Mouse (Mus musculus): ENCODE measurements around the gene Lef1. TPM values are rescaled to one million over a fixed set of nuclear protein-coding genes. Genes with fewer than 3 reads are reported as not detected.
A peak's percentile ranks its signal among the peaks of the same experiment; 100 is the strongest.

The Lef1 gene
- 7.7 and 12.3 TPM in 2 replicates for polyA plus RNA-seq (2015; fragmentation: Nextera tagmentation; extraction: Ambion mirVana)

DNA sequence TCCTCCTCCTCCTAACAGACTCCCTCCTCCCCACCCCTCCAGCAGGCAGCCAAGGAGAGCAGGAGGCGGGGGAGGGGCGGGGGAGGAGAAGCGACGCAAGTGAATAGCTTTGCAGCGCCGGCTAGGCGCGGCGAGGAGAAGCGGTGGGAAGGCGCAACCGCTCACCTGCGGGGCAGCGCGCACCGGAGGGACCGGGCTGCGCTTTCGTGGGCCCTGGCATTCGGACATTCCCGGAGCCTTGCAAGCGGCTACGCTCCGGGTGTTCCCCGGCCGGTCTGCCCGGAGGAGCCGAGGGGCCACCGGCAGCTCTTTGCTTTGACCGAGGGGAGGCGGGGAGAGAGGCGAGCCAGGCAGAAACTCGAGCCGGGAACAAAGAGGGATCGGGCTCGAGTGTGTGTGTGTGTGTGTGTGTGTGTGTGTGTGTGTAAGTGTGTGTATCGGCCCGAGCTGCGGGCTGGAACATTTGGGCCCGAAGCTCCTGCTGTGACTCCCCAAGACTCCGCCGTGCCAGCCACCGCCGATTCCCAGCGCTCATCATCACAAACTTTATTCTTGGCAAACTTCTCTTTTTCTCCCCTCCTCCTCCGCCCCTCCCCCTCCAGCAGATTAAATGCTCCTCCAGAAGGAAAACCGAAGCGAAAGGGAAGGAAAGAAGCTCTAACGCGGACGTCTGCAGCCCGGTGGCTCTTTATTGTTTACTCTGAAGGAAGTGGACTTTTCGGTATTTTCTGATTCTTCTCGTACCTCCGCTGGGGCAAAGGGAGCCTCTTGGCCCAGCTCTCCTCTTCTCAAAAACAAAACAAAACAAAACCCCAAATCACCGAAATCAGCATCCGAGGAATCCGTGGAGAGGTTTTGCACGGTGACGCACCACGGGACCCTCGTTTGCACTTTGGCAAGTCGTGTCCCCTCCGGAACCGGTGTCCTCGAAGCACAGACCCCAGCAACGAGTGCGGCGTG lies at the start of gene Lef1:
Gene Lef1, plus strand, starts transcription at position 281 of the 960 bp plus-strand sequence.
- Histone ChIP-seq H3K27me3 (peaks cover 93% of the 10 kb centered on the region), H3K9me3 (no peaks in the 10 kb centered on the region), H3K9ac (peak within 1 kb of the TSS; percentile 66), H3K4me3 (peak within 1 kb of the TSS; percentile 42), H3K4me1 (replicated peaks) (peaks cover 61% of the 10 kb centered on the region), H3K36me3 (no peaks in the 10 kb centered on the region), H3K4me2 (peak within 1 kb of the TSS; percentile 61), H3K27ac (replicated peaks) (no peak within 1 kb of the TSS)
- under 1% methylated on average over 62 of the region's 69 CpGs for WGBS
- ATAC-seq (ENCODE audit: low read depth): peak; percentile 17

DNA sequence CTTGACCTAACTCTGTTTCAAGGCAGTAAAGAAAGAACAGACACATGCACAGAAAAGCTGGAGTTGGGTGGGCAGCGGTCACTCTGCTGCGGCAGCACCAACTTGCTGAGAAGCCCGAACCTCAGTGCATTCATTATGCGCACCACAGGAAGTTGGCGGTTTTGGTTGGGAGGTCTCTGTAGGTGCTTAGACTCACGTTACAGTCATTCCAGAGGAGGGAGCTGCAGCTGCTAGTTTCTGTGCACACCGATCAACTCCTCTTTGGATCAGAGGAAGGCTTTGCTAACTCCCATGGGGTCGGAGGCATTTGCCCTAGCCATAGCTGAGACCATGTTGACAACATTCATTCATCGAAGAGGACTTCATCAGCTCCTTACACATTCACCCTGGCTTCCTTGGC lies 45.3 kb upstream of the Lef1 start:
- no peak for ATAC-seq (ENCODE audit: low read depth)
- Histone ChIP-seq H3K27ac (replicated peaks) (no peak overlapping the region), H3K9me3 (no peaks in the 10 kb centered on the region), H3K4me1 (replicated peaks) (no peaks in the 10 kb centered on the region), H3K27me3 (0 out of 2 replicates have a peak, but pooled peaks cover 3% of the 10 kb centered on the region), H3K36me3 (no peaks in the 10 kb centered on the region), H3K9ac (no peak overlapping the region), H3K4me3 (no peak overlapping the region), H3K4me2 (no peak overlapping the region)
- 82% methylated on average over 9 of the region's 9 CpGs for WGBS

DNA sequence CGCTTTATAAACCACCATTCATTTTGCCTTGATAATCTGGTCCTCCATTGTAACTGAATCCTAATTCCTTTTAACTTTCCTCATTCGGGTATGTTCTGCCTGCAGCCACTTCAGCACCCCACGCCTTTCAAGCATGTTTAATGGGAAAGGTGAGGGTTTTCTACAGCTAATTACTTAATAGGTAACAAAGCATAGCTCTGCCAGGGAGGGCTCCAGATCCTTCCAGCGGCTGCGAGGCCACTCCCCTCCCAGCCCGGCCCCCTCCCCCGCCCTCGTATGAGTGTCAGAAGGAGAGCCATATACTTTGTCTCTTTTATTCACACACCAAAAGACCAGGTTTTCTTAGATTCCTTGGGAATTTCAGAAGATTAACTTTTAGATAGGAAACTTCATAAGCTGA lies 44.1 kb upstream of the Lef1 start:
- H3K27me3 ChIP-seq: 0 out of 2 replicates have a peak, but pooled peaks cover 3% of the 10 kb centered on the region
- ATAC-seq (ENCODE audit: low read depth): no peak
- H3K4me2 ChIP-seq: no peak overlapping the region
- no peak overlapping the region for H3K9ac ChIP-seq
- H3K4me1 ChIP-seq (replicated peaks): no peaks in the 10 kb centered on the region
- 30% methylated on average over 8 of the region's 8 CpGs for WGBS
- no peak overlapping the region for H3K4me3 ChIP-seq
- no peak overlapping the region for H3K27ac ChIP-seq (replicated peaks)
- H3K36me3 ChIP-seq: no peaks in the 10 kb centered on the region
- no peaks in the 10 kb centered on the region for H3K9me3 ChIP-seq

DNA sequence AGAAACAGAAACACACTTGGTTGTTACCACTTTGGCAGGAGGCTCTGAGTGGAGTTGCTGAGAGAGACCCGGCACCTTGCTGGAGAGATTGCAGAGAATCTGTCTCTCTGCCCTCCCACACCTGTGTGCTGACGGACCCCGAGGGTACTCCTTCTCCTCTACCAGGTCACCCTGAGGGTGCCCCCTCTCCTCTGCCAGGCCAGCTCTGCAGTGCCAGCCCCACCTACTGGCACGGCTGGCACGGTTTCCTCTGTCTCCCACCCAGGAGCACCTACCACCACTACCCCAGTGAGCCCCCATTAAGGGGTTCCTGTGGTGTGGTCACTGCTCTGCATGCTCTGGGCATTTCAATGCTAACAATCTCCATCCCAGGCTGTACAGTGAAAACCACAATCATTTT lies 42.3 kb upstream of the Lef1 start:
- H3K9me3 ChIP-seq: no peaks in the 10 kb centered on the region
- no peak overlapping the region for H3K4me3 ChIP-seq
- H3K4me1 ChIP-seq (replicated peaks): 0 out of 2 replicates have a peak, but pooled peaks cover 5% of the 10 kb centered on the region
- H3K4me2 ChIP-seq: no peak overlapping the region
- no peak for ATAC-seq (ENCODE audit: low read depth)
- 91% methylated on average over 5 of the region's 5 CpGs for WGBS
- no peak overlapping the region for H3K27ac ChIP-seq (replicated peaks)
- no peak overlapping the region for H3K9ac ChIP-seq
- 0 out of 2 replicates have a peak, but pooled peaks cover 3% of the 10 kb centered on the region for H3K27me3 ChIP-seq
- no peaks in the 10 kb centered on the region for H3K36me3 ChIP-seq

DNA sequence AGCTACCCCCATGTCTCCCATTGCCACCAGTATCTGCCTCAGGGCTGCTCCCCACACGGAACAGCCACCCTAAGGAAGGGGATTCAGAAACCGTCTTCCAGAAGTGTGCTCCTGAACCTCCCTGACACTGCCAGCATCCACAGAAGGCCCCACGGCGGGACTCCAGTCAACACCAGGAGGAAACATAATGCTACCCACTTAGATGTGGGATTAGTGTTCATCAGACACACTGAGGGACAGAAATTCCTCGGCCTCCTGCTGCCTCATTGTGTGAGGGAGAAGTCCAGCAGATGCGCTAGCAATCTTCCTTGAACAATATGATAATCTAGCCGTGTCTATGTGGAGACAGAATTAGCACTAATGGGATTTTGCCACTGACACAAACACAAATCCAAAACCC lies 40.1 kb upstream of the Lef1 start:
- Histone ChIP-seq H3K27me3 (0 out of 2 replicates have a peak, but pooled peaks cover 3% of the 10 kb centered on the region), H3K27ac (replicated peaks) (no peak overlapping the region), H3K4me1 (replicated peaks) (0 out of 2 replicates have a peak, but pooled peaks cover 5% of the 10 kb centered on the region), H3K9me3 (no peaks in the 10 kb centered on the region), H3K9ac (no peak overlapping the region), H3K4me3 (no peak overlapping the region), H3K4me2 (no peak overlapping the region), H3K36me3 (no peaks in the 10 kb centered on the region)
- 65% methylated on average over 7 of the region's 7 CpGs for WGBS
- ATAC-seq (ENCODE audit: low read depth): no peak

DNA sequence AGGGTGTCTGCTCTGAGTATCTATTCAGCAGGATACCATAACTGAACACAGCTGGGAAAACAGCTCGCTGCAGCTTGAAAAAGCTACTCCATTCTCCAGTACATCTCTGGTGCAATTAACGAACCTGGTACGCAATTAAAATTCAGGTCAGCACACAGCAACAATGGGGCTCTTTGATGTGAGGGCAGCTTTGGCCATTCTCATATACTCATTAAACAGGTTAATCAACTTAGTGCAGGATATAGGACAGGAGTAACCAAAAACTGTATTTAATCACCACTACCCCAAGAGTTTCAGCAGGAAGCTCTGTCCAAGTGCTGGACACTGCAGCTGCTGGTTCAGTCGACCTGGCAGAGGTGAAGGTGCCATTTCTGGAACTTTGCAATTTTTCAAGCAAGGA lies 37.6 kb upstream of the Lef1 start:
- Histone ChIP-seq H3K4me1 (replicated peaks) (0 out of 2 replicates have a peak, but pooled peaks cover 5% of the 10 kb centered on the region), H3K27me3 (0 out of 2 replicates have a peak, but pooled peaks cover 3% of the 10 kb centered on the region), H3K36me3 (no peaks in the 10 kb centered on the region), H3K4me2 (no peak overlapping the region), H3K4me3 (no peak overlapping the region), H3K27ac (replicated peaks) (no peak overlapping the region), H3K9ac (no peak overlapping the region), H3K9me3 (no peaks in the 10 kb centered on the region)
- WGBS: 60% methylated on average over 4 of the region's 4 CpGs
- ATAC-seq (ENCODE audit: low read depth): no peak

DNA sequence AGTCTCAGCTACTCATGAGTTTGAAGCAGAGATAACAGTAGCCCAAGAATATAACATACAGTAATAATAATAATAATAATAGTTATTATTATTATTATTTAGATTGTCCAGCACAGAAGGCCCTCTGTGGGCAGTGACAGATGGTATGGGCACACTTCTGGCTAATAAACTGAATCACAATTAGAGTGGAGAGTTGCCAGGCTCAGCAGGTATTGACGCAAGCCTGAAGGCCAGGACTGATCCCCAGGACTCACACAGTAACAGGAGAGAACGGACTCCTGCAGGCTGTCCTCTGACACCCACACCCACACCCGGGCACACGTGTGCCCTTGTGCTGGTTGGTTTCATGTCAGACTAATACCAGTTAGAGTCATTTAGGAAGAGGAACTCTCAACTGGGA lies 36.3 kb upstream of the Lef1 start:
- no peak overlapping the region for H3K27ac ChIP-seq (replicated peaks)
- no peak overlapping the region for H3K4me2 ChIP-seq
- no peak overlapping the region for H3K4me3 ChIP-seq
- 0 out of 2 replicates have a peak, but pooled peaks cover 5% of the 10 kb centered on the region for H3K4me1 ChIP-seq (replicated peaks)
- H3K9ac ChIP-seq: no peak overlapping the region
- H3K27me3 ChIP-seq: 0 out of 2 replicates have a peak, but pooled peaks cover 3% of the 10 kb centered on the region
- no peaks in the 10 kb centered on the region for H3K36me3 ChIP-seq
- H3K9me3 ChIP-seq: no peaks in the 10 kb centered on the region
- 85% methylated on average over 4 of the region's 4 CpGs for WGBS
- ATAC-seq (ENCODE audit: low read depth): no peak

DNA sequence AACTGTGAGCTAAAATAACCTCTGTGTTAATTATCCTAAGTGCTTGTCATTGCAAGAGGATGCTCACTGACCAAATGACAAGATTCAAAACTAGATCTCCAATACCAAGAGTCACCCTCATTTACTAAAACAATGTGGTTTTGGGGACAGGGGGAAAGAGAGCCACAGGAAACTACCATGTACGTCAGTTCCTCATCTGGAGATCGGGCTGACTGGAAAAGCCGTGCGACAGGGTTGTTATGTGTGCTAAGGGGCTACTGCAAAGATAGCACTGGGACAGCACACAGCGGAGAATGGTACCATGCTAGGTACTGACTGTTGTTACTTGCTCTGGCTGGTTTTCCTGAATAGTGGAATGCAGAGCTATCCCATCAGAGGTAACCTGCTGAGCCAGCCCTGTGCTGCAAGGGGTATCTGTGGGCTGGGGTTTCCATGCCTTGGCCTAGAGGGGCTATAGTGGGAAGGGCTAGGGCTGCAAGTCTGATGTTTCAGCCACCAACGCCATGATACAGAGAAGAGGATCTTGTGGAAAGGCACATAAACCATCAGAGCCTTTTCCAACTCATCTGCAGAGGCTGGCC lies 32.1 kb upstream of the Lef1 start:
- H3K36me3 ChIP-seq: no peaks in the 10 kb centered on the region
- H3K9me3 ChIP-seq: no peaks in the 10 kb centered on the region
- no peaks in the 10 kb centered on the region for H3K4me1 ChIP-seq (replicated peaks)
- no peak overlapping the region for H3K9ac ChIP-seq
- no peaks in the 10 kb centered on the region for H3K27me3 ChIP-seq
- no peak for ATAC-seq (ENCODE audit: low read depth)
- 88% methylated on average over 6 of the region's 6 CpGs for WGBS
- H3K4me3 ChIP-seq: no peak overlapping the region
- H3K4me2 ChIP-seq: no peak overlapping the region
- no peak overlapping the region for H3K27ac ChIP-seq (replicated peaks)

DNA sequence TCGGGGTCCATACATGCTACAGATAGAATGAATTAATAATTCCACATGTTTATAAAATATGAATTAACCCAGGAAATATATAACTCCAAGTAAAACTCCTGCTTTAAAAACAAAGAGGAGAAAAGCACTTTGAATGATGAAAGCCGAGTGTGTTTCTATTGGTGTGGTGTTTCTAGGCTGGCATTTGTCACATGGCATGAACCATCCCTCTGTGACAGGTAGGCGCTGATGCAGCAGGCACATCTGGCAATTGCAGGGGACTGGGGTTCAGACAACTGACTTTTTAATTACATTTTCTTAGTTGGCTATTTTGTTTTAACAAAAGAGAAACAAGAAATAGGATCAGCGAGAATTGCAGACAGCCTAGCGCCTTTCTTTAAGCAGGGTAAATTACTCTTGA lies 31.6 kb upstream of the Lef1 start:
- 72% methylated on average over 5 of the region's 5 CpGs for WGBS
- no peak overlapping the region for H3K4me2 ChIP-seq
- no peaks in the 10 kb centered on the region for H3K9me3 ChIP-seq
- no peaks in the 10 kb centered on the region for H3K36me3 ChIP-seq
- no peak overlapping the region for H3K27ac ChIP-seq (replicated peaks)
- H3K4me3 ChIP-seq: no peak overlapping the region
- no peaks in the 10 kb centered on the region for H3K4me1 ChIP-seq (replicated peaks)
- H3K27me3 ChIP-seq: 0 out of 2 replicates have a peak, but pooled peaks cover 3% of the 10 kb centered on the region
- no peak for ATAC-seq (ENCODE audit: low read depth)
- H3K9ac ChIP-seq: no peak overlapping the region

DNA sequence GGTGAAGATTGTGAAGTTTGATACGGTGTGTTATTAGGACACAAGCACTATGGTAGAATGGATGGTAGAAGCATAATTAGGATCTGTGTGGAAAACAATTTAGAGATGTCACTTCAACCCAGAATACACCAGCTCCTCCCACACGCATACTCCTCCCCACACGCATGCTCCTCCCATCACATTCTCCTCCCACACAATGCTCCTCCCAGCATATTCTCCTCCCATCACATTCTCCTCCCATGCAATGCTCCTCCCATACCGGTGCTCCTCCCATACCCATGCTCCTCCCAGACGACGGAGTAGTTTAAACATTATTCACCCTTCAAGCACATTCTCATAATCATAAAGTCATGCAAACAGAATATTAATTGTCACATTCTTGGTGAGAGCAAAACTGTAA lies 26.5 kb upstream of the Lef1 start:
- Histone ChIP-seq H3K4me3 (no peak overlapping the region), H3K27me3 (peaks cover 19% of the 10 kb centered on the region), H3K4me1 (replicated peaks) (peaks cover 10% of the 10 kb centered on the region), H3K9ac (no peak overlapping the region), H3K36me3 (no peaks in the 10 kb centered on the region), H3K9me3 (no peaks in the 10 kb centered on the region), H3K27ac (replicated peaks) (no peak overlapping the region), H3K4me2 (no peak overlapping the region)
- no peak for ATAC-seq (ENCODE audit: low read depth)
- WGBS: 56% methylated on average over 6 of the region's 6 CpGs

DNA sequence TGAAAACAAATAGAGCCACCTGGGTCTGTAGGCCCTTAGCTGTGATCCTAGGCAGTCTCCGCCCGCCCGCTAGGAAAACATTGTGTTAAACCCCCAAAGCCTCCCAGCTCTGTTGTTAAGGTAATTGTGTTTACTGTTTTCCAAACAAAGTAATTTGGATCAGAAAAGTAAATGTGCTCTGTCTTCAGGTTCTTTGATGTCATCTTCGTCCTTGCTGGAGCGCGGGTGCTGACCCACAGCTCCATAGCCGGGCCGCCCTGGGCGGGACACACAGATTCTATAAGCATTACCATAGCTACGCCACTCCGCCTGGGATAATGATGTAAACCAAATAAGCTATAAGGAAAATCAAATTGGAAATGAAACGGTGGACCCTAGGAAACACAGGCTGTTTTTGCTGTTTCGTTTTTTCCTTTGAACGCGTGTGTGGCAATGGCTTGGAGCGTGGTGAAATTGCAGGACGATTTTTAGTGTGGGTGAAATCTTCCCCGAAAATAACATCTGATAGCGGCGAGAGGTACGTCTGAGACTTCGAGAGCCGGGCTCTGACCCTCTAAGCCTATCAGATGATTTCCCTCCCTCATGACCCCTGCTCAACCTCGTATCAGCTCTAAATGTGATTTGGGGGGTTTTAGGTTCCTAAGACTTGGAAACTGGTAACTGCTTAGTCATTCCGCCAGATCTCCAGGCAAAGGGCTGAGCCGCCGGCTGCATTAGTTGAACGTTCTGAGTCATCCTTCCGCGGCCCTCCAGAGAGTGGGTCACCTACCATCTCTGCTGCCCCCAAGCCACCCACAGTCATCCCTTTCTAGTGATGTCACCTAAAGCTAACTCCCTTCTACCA lies 25.3 kb upstream of the Lef1 start:
- Histone ChIP-seq H3K4me2 (peak overlapping the region; percentile 65), H3K36me3 (no peaks in the 10 kb centered on the region), H3K27me3 (peaks cover 19% of the 10 kb centered on the region), H3K4me3 (peak overlapping the region; percentile 35), H3K4me1 (replicated peaks) (peaks cover 10% of the 10 kb centered on the region), H3K9ac (peak overlapping the region; percentile 38), H3K9me3 (no peaks in the 10 kb centered on the region), H3K27ac (replicated peaks) (no peak overlapping the region)
- ATAC-seq (ENCODE audit: low read depth): peak; percentile 58; the same call in 1 of the 2 replicates
- WGBS: 3% methylated on average over 30 of the region's 30 CpGs

All from neural tube, embryonic 13.5 days (tissue).